Mouse (Mus musculus): ENCODE measurements around the gene Coro2b.

Coro2b gene

GRCm38 (mm10) chr9:62539251-62539711 is 2.4 kb upstream of the Coro2b start:
- DNase-seq (ENCODE audit: low read depth) = no peak

GRCm38 (mm10) chr9:62537941-62538340 is 1.1 kb upstream of the Coro2b start:
- DNase-seq (ENCODE audit: low read depth) = no peak

- DNase-seq (ENCODE audit: low read depth) = peak; percentile 15
Observed at GRCm38 (mm10) chr9:62536119-62536654, 657 bp downstream of the Coro2b start.

GRCm38 (mm10) chr9:62535566-62535965 is 1.3 kb downstream of the Coro2b start:
- DNase-seq (ENCODE audit: low read depth) = no peak

GRCm38 (mm10) chr9:62534691-62535090 is 2.2 kb downstream of the Coro2b start:
- DNase-seq (ENCODE audit: low read depth) = no peak

GRCm38 (mm10) chr9:62534158-62534557 is 2.7 kb downstream of the Coro2b start:
- DNase-seq (ENCODE audit: low read depth) = no peak

DNA sequence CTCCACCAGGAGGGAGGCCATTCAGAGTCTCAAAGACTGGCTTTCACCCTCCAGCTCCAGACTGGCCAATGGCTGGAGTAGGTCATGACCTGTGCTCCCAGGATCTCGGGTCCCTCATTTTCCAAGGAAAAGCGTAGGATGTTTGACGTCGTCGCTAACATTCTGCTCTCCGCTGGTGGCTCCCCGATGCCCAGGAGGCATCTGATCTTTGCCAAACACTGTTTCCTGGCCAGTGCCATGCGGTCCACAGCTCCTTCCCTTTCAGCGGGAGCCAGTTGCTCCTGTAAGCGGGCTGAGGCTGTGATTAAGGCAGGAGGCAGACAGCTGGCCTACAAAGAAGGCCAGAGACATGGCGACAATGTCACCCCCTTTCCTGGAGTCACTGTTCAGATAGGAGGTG is 4.0 kb downstream of the Coro2b start:
- no peak for DNase-seq (ENCODE audit: low read depth)

- DNase-seq (ENCODE audit: low read depth) = no peak
Observed at GRCm38 (mm10) chr9:62531459-62532275, 5.2 kb downstream of the Coro2b start.

- no peak for DNase-seq (ENCODE audit: low read depth)
Observed at GRCm38 (mm10) chr9:62528527-62528926, 8.3 kb downstream of the Coro2b start.

GRCm38 (mm10) chr9:62526858-62527257 is 10.0 kb downstream of the Coro2b start:
- DNase-seq (ENCODE audit: low read depth) = no peak

GRCm38 (mm10) chr9:62526451-62526850 is 10.4 kb downstream of the Coro2b start:
- no peak for DNase-seq (ENCODE audit: low read depth)

DNA sequence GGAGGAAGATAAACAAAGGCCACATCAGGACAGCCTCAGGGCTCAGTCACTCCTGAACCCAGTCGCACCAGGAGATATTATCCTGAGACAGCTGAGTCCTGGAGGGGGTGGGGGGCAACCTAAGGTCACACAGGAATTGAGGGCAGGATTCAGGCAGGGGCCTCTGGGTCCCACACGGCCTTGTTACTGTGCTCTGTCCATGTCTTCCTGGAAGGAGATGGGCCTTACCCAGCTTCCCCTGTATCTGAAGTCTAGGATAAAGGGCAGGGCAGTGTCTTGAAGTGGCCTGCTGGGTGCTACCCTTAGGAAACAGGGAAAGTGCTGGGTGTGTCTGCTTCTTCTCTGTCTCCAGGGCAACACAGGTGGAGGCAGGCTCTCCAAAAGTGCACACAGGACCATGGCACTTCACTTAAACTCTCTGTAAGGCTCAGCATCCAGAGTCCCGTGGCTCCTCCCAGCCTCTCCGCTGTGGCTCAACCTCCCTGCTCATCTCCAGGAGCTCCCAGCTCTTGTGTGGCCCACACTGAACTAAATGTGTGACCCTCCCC is 12.0 kb downstream of the Coro2b start:
- no peak for DNase-seq (ENCODE audit: low read depth)

GRCm38 (mm10) chr9:62522791-62523471 is 13.9 kb downstream of the Coro2b start:
- DNase-seq (ENCODE audit: low read depth) = no peak

GRCm38 (mm10) chr9:62522211-62522610 is 14.6 kb downstream of the Coro2b start:
- DNase-seq (ENCODE audit: low read depth) = no peak

- no peak for DNase-seq (ENCODE audit: low read depth)
Observed at GRCm38 (mm10) chr9:62521541-62521940, 15.3 kb downstream of the Coro2b start.

DNA sequence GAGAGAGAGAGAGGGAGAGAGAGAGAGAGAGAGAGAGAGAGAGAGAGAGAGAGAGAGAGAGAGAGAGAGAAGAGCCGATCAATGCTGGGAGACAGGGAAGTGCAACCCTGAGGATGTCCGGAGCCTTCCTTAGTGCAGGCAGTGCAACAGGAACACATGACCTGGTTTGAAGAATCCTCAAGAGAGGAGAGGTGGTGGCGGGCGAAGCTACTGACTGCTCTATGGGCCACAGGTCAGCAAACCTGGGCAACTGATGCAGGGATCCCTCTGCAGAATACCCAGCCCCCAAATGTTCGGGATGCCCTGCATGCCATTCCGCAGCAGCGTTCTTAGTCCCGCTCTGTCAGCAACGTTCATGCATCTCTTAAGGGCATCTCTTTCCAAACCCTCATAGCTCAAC is 15.9 kb downstream of the Coro2b start:
- DNase-seq (ENCODE audit: low read depth) = no peak

- DNase-seq (ENCODE audit: low read depth) = no peak
Observed at GRCm38 (mm10) chr9:62519787-62520503, 16.9 kb downstream of the Coro2b start.

DNA sequence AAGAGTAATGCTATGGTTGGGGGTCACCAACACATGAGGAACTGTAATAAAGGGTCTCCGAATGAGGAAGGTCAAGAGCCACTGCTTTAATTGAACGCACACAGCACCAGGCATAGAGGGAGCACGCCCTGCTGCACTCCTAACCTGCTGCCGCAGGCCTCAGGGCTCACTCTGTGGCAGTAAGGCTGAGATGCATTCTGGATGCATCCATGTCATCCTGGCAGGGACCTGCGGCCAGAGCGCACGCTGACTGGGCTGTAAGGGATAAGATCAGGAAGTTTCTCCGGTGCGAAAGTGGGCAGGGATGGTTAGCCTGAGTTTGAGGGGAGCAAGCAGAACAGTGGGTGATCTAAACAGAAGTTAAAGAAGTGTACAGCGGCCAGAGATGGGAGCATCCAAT is 17.5 kb downstream of the Coro2b start:
- DNase-seq (ENCODE audit: low read depth) = no peak

DNA sequence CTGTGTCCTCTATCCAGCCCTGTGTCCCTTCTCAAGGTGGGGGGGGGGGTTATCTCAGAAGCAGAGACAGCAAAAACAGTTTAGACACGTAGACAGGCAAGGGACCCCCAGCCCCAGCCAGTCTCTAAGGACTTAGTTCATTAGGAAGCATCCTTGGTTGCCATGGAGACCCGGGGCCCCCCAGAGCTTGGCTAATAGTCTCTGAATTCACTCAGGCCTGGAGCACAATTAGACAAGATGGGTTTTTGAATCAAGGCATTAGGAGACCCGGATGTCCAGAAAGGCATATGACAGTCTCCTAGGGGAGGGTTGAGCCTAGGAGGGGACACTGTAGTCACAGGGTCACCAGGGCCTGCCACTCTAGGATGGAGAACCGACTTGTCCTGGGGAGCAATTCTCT is 18.3 kb downstream of the Coro2b start:
- no peak for DNase-seq (ENCODE audit: low read depth)

DNA sequence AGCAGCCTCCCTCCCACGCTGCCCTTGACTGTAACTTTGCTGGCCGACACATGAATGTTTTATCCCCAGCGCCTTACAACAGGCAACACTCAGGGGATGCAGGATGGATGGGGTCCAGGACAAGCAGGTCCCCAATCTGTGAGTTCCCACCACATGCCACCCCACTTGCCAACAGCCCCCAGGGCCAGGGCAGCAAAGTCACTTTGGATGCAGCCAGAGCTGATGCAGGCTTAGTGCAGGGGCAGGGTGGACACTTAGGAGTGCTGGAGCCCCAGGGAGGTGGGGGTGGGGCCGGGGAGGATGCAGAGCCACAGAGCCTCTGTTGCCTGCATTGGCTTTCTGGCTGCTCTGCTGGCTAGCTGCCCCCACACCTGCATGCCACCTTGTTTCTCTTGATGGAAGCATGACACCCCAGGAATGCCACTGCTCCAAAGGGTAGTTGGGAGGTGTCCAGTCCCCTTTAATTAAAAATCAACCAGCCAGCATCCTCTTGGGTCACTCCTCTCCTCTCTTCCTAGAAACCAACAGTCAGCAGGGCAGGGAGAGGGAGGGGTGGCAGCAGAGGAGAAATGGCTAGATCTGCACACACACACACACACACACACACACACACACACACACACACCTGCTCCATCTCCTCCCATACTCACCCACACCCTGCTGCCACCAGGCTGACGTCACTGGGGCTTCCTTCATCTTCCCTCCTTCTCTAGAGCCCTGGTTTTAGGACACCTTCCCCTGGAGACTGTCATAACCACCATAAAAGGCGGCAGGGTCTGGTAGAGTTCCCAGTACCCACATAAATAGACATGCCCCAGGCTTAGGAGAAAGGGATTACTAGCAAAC is 19.5 kb downstream of the Coro2b start:
- no peak for DNase-seq (ENCODE audit: low read depth)

GRCm38 (mm10) chr9:62515138-62515537 is 21.7 kb downstream of the Coro2b start:
- no peak for DNase-seq (ENCODE audit: low read depth)

Measured in naive thymus-derived CD4-positive, alpha-beta T cell, adult 2 months (primary cell).